Mouse (Mus musculus) left cerebral cortex, adult 8-10 months (tissue): ENCODE measurements around the gene Camk2g. TPM values are rescaled to one million over a fixed set of nuclear protein-coding genes. Genes with fewer than 3 reads are reported as not detected.

ENCODE experiments used
- DNase-seq, 2 experiments: peaks; one replicate each; pipeline ENCODE4 v3.0.0; 2022; ENCODE audit warnings: low spot score in 2 of 2
- microRNA-seq, 2 experiments: library from miRNA; unstranded; fragments of <30 nt; microRNA quantifications; one replicate each; pipeline ENCODE4 v1.2.0; 2022
- total RNA-seq, 4 experiments: library from RNA; stranded (reverse); gene quantifications; 2 replicates each; pipeline ENCODE4 v1.2.4; 2022

Gene Camk2g
- total RNA-seq, 4 experiments from 2014 or later, result 341 to 406 (median 386) TPM

DNA sequence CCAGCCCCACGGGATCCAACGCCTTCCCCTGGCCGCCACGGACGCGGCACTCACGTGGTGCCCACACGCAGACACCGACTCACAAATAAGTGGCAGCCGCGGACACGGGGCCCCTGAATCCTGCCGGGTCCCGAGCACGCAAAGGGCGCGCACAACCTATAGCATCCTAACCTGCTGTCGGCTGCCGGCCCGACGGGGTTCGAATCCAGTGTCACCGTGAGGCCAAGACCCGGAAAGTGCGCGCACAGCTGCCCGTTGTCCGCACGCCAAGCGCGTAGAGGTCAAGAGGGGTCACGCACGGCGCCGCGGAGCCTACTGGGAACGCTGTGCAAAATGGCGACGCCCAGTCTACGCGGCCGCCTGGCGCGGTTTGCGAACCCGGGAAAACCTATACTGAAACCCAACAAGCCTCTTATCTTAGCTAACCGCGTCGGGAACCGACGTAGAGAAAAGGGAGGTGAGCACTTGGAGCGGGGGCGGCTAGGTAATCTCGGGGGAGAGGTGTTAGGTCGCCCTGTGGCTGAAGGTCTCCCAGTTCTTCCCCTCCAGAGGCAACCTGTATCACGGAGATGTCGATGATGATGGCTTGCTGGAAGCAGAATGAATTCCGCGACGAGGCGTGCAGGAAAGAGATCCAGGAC, 91.0 kb downstream of the Camk2g start, which contains the start of gene Chchd1:
Gene Chchd1, plus strand, starts transcription at position 266 of the 641 bp plus-strand sequence.
- peak; percentile 88 to 90 for DNase-seq

- DNase-seq, result no peak
These were observed 91.7 kb downstream of the Camk2g start for GRCm38 (mm10) chr14:20702096-20702740.

DNA sequence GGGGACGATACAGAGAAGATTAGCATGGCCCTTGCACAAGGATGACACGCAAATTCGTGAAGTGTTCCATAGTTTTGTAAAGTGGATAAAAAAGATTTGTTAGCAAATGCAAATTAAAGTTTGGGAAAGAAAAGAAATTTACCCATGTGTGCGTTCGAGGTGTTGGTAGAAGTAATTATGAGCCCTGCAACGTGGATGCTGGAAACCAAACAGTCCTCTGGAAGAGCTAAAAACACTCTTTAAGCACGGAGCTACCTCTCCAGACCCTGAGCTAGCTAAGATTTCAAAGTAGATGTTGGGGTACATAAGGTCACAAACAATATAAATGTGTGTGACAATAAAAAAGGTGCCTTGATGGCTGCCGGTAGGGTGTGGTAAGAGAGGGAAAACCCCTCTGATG, 92.3 kb downstream of the Camk2g start:
- DNase-seq, result no peak

DNA sequence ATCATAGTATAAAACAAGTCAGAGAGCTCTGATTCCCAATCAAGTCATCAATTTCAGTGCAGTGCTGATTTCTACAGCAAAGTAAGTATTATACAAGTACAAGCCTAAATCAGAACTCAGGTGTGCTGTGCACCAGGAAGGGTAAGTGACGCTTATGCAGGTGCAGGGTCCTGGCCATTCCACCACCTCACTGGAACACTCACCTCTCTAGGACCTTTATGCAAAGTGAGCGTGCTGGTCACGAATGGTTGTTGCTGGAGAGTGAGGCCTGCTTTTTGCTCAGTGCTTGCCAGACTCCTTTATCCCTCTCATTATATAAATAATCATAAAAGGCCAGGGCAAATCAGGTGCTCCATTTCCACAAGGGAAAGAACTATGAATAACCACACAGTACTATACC, 93.5 kb downstream of the Camk2g start:
- no peak for DNase-seq

DNA sequence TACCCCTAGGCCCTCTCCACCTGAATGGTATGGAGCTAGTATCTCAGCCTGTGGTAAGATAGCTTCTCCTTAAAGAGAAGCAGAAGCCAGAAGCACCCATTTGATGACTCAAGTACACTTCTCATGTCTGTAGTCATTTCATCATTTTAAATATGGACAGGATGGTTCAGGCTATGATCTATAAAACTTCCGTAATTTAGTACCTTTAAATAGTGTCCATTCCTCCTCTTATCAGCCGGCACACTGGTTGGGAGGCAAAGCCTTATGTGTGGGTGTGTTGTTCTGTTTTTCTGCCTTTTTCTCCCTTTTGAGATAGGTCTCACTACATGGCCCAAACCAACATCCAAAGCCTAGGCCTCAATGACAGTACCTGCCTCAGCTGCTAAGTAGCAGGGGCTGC, 95.4 kb downstream of the Camk2g start:
- DNase-seq, result no peak

DNA sequence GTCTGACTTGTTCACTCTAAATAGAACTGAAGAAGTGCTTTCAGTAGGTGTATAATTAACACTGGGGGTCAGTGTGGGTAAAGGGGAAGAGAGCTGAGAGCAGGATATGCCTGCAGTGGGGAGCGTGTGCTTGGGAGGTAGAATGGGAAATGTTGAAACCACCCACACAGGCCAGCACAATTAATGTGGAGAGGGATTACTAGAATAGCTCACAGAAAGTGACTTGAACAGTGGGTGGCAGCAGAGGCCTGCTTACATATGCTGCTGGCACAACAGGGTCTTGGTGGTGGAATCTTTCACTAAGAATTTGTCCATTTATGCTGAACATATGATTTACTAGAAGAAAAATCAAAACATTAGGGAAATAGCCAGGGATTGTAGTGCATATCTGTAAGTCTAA, 96.9 kb downstream of the Camk2g start:
- peak in 1 of 2 experiments; percentile 67 for DNase-seq

GRCm38 (mm10) chr14:20695761-20696520, 97.9 kb downstream of the Camk2g start:
- peak in 1 of 2 experiments; percentile 41 for DNase-seq

- DNase-seq, result peak; percentile 72 to 86
These were observed 98.8 kb downstream of the Camk2g start, which contains the start of gene Fut11 for GRCm38 (mm10) chr14:20694884-20695760. TSS of gene Fut11 (plus strand) at chr14:20694968.

DNA sequence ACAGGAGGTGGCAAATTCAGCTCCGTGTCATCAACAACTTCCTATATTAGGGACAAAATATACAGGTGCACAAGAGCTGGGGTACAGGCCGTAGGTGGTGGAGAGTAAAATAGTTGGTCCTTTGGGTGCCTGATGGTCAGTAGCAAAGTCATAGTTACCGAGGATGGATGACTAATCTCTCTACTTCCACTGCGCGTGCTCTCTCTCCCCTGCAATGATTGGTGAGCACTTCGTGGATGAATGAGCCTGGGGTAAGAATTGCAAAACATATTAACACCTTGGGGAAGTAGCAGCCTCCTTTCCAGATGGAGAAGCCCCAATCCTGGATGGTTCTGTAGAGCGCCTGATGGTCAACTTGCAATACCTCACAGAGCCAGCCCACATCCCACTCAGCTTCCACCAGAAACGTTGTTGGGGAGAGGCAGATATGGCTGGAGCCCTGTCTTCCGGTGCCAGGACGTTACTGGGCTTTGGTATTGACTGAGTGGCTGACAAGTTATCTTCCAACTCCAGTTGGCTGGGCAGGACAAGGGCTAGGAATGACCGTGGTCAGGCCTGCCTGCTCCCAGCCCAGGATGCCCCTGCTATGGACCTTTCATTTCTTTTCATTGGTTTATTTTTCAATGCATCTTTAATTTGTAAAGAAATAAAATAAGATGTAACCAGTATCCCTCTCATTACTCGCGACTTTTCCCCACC, 99.6 kb downstream of the Camk2g start:
- DNase-seq, result no peak

GRCm38 (mm10) chr14:20693589-20694101, 100.2 kb downstream of the Camk2g start:
- DNase-seq, result no peak

DNA sequence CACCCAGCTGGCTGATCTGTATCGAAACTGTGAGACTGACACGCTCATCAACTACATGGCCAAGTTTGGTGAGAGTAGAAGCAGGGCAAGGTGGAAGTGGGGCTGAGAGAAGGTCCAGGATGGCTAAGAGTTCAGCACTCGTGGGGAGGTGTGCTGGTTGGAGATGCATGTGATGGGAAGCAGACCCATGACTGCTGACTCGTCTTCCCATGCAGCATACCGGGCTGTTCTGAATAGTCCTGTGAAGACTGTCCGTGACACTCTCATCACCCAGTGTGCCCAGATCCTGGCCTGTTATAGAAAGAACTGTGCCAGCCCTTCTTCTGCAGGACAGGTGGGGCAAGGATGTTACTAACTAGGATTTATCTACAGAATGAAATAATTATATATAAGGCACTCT, 102.1 kb downstream of the Camk2g start:
- DNase-seq, result no peak

DNA sequence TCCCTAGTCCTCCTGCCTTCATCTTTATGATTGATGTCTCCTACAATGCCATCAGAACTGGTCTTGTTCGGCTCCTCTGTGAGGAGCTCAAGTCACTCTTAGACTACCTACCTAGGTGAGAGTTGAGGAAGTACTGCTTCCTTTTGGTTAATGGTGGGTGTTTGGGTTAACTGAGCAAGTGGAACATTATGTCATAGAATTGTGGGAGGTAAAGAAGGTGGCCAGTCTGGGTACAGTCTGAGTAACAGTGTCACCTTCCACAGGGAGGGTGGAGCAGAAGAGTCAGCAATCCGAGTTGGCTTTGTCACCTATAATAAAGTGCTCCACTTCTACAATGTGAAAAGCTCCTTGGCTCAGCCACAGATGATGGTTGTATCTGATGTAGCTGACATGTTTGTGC, 104.9 kb downstream of the Camk2g start:
- no peak for DNase-seq

GRCm38 (mm10) chr14:20686576-20686975, 107.3 kb downstream of the Camk2g start:
- DNase-seq, result peak in 1 of 2 experiments; percentile 65

Small RNA genes lying within 50 kb of the gene (microRNA-seq; reads per million reads assigned to microRNA genes)
- 0.42 to 0.66 reads per million in 2 experiments for gene Mir6946

Other genes starting within 250 kb of the Camk2g start
- 100 to 1,000 TPM; 244 to 282 (median 264) TPM for gene Ppp3cb, start 247.5 kb downstream of the Camk2g start, total RNA-seq
- gene Usp54, start 153.0 kb downstream of the Camk2g start, total RNA-seq, result 10 to 100 TPM; 52.2 to 58.6 (median 54.9) TPM
- gene Myoz1, start 137.5 kb downstream of the Camk2g start, total RNA-seq, result 1 to 10 TPM in 2 of 4 experiments, under 1 TPM in 1, not detected in 1; 0.27 to 1.2 (median 1.1) TPM
- gene Synpo2l, start 125.7 kb downstream of the Camk2g start, total RNA-seq, result under 1 TPM; 0.23 to 0.57 (median 0.47) TPM
- 100 to 1,000 TPM in 1 of 4 experiments, 10 to 100 TPM in 3; 87.9 to 102 (median 99.5) TPM for gene Sec24c, start 119.8 kb downstream of the Camk2g start, total RNA-seq
- 10 to 100 TPM; 14.4 to 15.4 (median 15.1) TPM for gene Fut11, start 99.1 kb downstream of the Camk2g start, total RNA-seq
- 10 to 100 TPM; 44.0 to 50.6 (median 49.5) TPM for gene Chchd1, start 91.1 kb downstream of the Camk2g start, total RNA-seq
- gene Zswim8, start 86.5 kb downstream of the Camk2g start, total RNA-seq, result 100 to 1,000 TPM; 149 to 168 (median 158) TPM
- gene Ndst2, start 59.5 kb downstream of the Camk2g start, total RNA-seq, result 10 to 100 TPM; 17.3 to 22.4 (median 20.1) TPM
- 10 to 100 TPM in 2 of 4 experiments, 1 to 10 TPM in 2; 6.6 to 19.8 (median 10.3) TPM for gene Plau, start 42.6 kb upstream of the Camk2g start, total RNA-seq
- 10 to 100 TPM; 21.1 to 23.8 (median 22.5) TPM for gene Vcl, start 135.3 kb upstream of the Camk2g start, total RNA-seq